Mouse (Mus musculus) Patski (cell line): ENCODE data around the gene Kctd15. TPM values are rescaled to one million over a fixed set of nuclear protein-coding genes. Genes with fewer than 3 reads are reported as not detected.

Source experiments
- ATAC-seq: fragments of 100-300 bp; one replicate; pipeline ENCODE4 v1.8.0; 2021
- CTCF ChIA-PET: fragments of 350-600 bp; sonication (Branson Sonifier 250); formaldehyde crosslinking; loops from one replicate; lab custom pipeline; 2022; ENCODE audit warnings: inconsistent platforms; lab: Charles Lee
- POLR2A ChIA-PET: fragments of 350-600 bp; sonication (Branson Sonifier 250); formaldehyde crosslinking; loops from one replicate; lab custom pipeline; 2022; ENCODE audit warnings: antibody characterized with exemption, inconsistent platforms; lab: Charles Lee
- DNase-seq: peaks from one replicate; pipeline ENCODE4 v3.0.0-alpha.2; 2011; ENCODE audit warnings: low read depth, low spot score
- H3K27me3 ChIP-seq: fragments of 371-371 bp; one replicate; pipeline ENCODE4 v1.5.1; 2021
- CTCF ChIP-seq: fragments of 100-300 bp; IDR thresholded peaks from one replicate; pipeline ENCODE4 v1.5.1; 2021
- in situ Hi-C: fragments of 300-500 bp; cut with MboI; formaldehyde crosslinking; loops from 3 replicates; pipeline ENCODE4 v1.11.1; 2018; ENCODE audit warnings: low pct_unique_long_range_greater_than_20kb, mixed read lengths
- polyA plus RNA-seq: library from polyadenylated mRNA; unstranded; gene quantifications from one replicate; pipeline ENCODE4 v1.2.3, GENCODE M21; 2021

Kctd15 gene
- polyA plus RNA-seq, 1 experiment from 2014 or later: 27.1 TPM

DNA sequence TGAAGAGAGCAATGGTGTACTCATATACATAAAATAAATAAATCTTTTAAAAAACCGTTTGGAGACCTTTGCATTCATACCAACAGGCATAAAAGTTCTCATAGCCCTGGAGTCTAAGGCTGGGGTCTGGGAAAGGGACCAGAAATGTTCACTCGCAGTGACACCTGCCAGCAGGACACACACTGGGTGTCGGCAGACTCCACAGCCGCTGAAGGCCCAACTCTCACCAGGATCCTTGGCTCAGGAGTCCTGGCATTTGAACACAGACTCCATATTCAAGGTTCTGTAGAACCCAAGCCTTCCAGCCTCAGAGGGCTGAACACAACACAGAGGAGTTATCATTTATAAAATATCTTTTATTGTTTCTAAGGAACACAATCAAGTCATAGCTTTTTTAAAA, 19.9 kb downstream of the Kctd15 start:
- POLR2A ChIA-PET: no interaction called here
- H3K27me3 ChIP-seq: no peaks in the 10 kb centered on the region
- no peak for TF ChIP-seq CTCF
- in situ Hi-C loops: no loop called here
- ATAC-seq (no peak), DNase-seq (no peak)
- CTCF ChIA-PET: no interaction called here

DNA sequence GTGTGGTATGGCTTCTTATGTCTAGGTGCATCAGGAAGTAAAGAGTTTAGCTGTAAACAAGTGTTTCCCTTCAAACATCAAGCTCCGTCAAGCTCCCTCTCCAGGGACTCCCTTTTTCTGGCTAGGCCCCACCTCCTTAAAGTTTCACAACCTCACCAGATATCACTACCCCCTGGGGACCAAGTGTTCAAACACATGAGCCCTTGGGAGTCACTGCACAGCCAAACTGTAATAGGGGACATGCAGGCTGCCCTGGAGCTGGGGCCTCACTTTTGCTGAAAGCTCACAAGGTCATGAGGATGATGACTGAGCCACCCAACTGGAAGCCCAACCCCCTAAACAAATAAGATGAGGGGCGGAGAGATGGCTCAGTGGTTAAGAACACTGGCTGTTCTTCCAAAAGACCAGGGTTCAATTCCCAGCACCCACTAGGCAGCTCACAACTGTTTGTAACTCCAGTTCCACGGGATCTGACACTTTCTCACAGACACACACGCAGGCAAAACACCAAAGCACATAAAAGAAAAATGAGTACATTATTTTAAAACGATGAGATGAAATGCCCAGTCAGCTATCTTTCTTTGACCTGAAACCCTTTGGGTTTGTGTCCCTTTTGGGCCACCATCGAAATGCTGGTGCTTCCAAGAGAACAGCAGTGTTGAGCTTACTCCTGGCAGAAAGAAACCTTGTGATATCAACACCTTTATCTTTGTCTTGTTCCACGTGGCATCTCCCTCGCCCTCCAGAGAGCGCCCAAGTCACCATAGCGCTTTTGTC, 23.4 kb downstream of the Kctd15 start:
- DNase-seq (no peak), ATAC-seq (no peak)
- CTCF ChIA-PET: interaction anchor here (0.7 to 1.2 kb wide), 4 partner anchors 11 to 26 kb away, joined by 3 to 5 read pairs (median 3); no protein-coding TSS in a partner anchor
- in situ Hi-C loops: no loop called here
- POLR2A ChIA-PET: interaction anchor here (4.4 kb wide), 1 partner anchor 22 kb away, joined by 31 read pairs; the partner anchor contains the start of gene Kctd15
- H3K27me3 ChIP-seq: no peaks in the 10 kb centered on the region
- TF ChIP-seq CTCF: no peak

DNA sequence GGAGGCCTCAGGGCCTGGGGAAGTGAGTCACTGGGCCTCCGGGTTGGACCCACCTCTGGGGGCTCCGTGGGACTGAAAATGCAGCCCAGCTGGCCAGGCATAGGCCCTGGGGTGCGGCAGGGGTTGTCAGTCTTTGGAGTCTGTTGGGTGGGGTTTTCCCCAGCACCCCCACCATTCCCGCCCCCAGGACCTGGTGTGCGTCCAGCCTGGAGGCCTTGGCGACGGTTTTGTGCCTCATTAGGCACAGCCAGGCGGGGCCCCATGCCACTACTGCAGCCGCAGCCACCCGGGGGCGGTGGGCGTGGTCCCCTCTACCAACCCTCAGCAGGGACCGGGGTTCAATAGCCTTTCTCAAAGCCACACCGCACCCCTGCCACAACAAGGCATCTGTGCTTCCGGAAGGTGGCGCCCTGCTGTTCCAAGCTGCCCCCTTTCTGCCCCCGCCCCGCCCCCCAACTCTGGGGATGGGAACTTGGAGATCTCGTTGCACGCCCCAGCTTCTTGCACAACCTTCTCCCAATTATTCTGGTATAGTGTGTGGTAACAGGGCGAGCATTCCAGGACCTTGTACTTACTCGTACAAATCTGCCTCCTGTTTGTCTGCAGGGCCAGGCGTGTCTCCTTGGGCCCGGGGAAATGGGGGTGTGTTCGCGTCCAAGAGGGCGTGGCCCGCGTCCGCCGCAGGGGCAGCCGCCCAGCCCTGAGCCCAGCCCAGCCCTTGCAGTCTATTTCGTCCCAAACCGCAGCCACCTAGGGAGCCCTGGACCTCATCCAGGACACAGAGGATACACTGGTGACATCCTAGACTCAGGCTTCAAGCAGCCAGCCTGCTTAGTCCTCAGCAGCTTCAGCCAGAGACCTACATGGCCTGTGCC, 26.1 kb downstream of the Kctd15 start:
- in situ Hi-C loops: no loop called here
- peak; percentile 87 for ATAC-seq

DNA sequence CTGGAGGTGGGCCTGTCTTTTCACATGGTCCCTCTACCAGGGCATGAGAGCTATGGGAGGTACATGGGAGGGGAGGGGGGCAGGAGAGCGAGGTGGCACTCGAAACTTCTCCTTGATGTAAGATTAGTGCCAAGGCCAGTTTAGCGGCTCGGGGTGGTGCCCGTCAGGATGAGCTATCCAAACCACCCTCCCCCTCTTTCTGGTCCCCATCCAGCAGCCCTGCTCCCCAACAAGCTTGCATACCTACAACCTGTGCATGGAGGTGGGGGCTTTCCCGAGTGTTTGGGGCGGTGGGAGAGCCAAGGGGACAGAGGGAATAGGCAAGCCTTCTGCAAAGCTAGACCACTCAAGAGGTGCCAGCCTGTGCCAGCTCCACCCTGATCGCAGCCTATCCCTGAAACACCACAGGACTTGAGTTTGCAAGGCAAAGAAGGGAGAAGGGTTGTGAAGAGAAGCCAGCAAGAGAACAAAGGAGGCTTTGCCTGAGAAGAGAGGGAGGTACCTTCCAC, 26.8 kb downstream of the Kctd15 start:
- in situ Hi-C loops: no loop called here
- ChIA-PET POLR2A (interaction anchor here (1.4 to 4.4 kb wide), 2 partner anchors 25 to 240 kb away, joined by 4 to 31 read pairs; partner anchors contain the start of gene Kctd15), CTCF (interaction anchor here (0.9 to 2.0 kb wide), 4 partner anchors 26 to 222 kb away, joined by 3 to 5 read pairs (median 4); no protein-coding TSS in a partner anchor)
- H3K27me3 ChIP-seq: no peaks in the 10 kb centered on the region
- TF ChIP-seq CTCF: no peak
- DNase-seq (no peak), ATAC-seq (no peak)

More for the DNA sequence above, 26.1 kb downstream of the Kctd15 start:
- DNase-seq: peak; percentile 58
- POLR2A ChIA-PET: interaction anchor here (1.4 to 4.4 kb wide), 3 partner anchors 9 to 241 kb away, joined by 3 to 31 read pairs (median 4); partner anchors contain the start of gene Kctd15
- CTCF ChIA-PET: interaction anchor here (0.9 to 2.0 kb wide), 4 partner anchors 25 to 222 kb away, joined by 3 to 5 read pairs (median 4); no protein-coding TSS in a partner anchor
- no peaks in the 10 kb centered on the region for H3K27me3 ChIP-seq
- no peak for TF ChIP-seq CTCF

DNA sequence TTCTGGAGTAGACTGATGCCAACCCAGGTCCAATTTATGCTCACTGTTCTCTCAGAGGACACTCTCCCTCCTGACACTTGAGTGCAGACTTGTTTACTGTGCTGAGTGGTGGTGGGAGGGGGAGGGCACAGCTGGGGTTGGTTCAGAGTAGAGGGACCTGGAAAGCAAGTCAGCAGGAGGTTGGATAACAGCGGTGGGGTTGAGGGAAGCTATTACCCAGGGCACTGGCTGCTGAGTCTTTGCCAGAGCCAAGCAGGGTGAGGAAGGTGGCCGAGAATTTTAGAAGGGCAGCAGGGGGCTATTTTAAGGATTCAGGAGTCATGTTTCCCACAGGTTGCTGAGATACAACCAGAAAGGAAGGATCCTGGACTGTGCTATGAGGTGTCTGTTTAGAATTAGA, 36.1 kb downstream of the Kctd15 start:
- CTCF ChIA-PET: interaction anchor here (0.7 kb wide), 1 partner anchor 36 kb away, joined by 4 read pairs; the partner anchor contains the start of gene Kctd15
- H3K27me3 ChIP-seq: no peaks in the 10 kb centered on the region
- no peak for DNase-seq
- POLR2A ChIA-PET: no interaction called here
- no peak for ATAC-seq
- TF ChIP-seq CTCF: no peak
- in situ Hi-C loops: no loop called here

DNA sequence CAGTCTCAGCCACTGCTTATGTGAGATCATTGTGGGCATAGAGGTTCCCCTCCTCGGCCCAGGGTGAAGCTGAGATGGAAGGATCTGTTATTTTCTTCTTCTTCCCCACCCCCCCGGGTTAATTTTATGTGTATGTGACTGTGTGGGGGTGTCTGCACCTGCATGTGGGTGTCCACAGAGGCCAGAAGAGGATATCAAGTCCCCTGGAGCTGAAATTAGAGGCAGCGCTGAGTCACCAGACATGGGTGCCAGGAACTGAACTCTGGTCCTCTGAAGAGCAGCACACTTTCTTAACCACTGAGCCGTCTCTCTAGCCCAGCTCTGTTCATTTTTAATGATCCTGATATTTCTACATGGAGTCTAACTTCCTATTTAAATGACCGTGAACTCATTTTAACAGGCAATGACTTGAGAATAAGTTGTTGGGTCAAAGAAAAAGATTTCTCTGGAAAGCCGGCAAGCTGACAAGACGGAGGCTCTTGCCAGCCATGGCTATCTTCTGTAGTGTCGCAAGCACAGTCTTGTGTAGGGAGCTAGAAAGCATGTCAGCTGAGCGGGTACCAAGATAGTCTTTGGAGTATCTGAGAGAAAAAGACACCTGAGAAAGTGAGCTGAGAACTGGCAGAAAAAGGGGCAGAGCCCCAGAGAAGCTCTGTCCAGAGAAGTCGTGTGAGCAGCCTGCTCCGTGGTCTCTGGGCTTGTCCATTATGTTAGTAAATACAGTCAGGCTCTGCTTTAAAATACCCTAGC, 38.2 kb downstream of the Kctd15 start:
- ChIA-PET CTCF (no interaction called here), POLR2A (no interaction called here)
- no peak for TF ChIP-seq CTCF
- DNase-seq (no peak), ATAC-seq (no peak)
- in situ Hi-C loops: loop anchor here (5.0 kb wide), 1 partner anchor 49 kb away; no protein-coding TSS in a partner anchor
- H3K27me3 ChIP-seq: peaks cover 9% of the 10 kb centered on the region

DNA sequence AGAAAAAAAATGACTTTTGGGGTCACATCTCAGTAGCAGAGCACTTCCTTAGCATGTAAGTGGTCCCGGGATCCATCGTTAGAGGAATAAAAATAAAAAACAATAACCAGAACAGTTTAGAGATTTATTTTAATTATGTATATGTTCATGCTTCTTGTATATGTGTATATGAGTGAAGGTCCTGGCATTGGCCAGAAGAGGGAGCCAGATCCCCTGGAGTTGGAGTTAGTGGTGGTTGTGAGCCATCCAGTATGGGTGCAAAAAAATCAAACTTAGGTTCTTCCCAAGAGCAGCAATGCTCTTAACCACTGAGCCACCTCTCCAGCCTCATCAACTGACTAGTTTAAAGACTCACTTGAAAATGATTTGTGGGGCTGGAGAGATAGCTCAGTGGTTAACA, 40.3 kb downstream of the Kctd15 start:
- ChIA-PET CTCF (interaction anchor here (0.6 to 2.2 kb wide), 7 partner anchors 11 to 363 kb away, joined by 3 to 13 read pairs (median 3); partner anchors contain the start of gene Kctd15), POLR2A (interaction anchor here (1.3 kb wide), 1 partner anchor 40 kb away, joined by 3 read pairs; no protein-coding TSS in a partner anchor)
- no peak for ATAC-seq
- peak; percentile 87 for TF ChIP-seq CTCF
- H3K27me3 ChIP-seq: peaks cover 18% of the 10 kb centered on the region
- in situ Hi-C loops: loop anchor here (5.0 kb wide), 1 partner anchor 51 kb away; no protein-coding TSS in a partner anchor
- no peak for DNase-seq

DNA sequence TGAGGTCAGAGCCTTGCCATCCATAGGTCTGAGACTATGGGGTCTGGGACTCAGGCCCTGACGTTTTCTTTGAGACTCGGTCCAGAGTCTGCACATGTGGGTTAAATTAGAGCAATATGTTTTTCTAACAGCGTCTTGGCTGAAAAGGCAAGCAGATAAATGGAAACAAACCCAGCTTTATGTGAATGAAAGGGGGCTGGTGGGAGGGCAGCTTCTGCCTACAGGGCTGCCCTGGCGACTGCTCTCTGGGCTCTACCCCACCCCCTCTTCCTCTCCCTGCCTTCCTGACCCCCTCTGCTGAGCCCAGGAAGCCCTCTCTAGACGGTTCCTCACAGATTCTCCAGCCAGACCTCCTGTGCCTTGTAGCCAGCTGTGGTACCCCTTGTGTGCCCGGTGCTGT, 46.1 kb downstream of the Kctd15 start:
- TF ChIP-seq CTCF: no peak
- DNase-seq: no peak
- POLR2A ChIA-PET: no interaction called here
- peaks cover 27% of the 10 kb centered on the region for H3K27me3 ChIP-seq
- ATAC-seq: no peak
- CTCF ChIA-PET: no interaction called here
- in situ Hi-C loops: no loop called here

DNA sequence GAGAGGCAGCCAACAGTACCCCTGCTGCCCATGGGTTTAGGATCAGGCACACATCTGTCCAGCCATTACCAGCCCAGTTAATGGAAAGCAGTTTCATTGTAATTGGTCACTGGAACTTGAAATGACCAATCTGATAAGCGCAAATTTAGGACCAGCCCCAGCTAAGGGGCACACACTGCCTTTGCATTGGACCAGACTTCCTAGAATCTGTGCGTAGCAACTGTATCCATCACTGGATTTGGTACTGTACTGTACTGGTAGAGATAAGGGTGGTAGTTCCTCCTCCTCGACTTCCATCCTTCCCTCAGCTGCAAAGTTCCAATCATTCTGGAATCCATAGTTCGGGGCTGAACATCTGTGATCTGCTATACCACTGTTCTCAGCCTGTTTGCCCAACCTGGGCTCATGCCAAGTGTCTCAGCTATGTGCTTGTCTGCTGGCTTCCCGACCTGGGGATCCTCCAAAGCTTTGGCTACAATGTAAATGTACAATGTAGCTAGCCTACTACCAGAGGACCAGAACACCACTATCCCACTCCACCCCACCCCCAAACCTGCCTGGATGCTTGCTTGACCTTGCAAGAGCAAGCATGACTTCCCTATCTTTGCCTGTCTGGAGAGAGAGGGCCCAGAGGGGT, 49.1 kb downstream of the Kctd15 start:
- DNase-seq: no peak
- in situ Hi-C loops: no loop called here
- TF ChIP-seq CTCF: no peak
- ATAC-seq: no peak
- CTCF ChIA-PET: no interaction called here
- H3K27me3 ChIP-seq: peaks cover 12% of the 10 kb centered on the region
- POLR2A ChIA-PET: interaction anchor here (0.6 kb wide), 1 partner anchor 88 kb away, joined by 5 read pairs; no protein-coding TSS in a partner anchor
